Mouse (Mus musculus) limb, embryonic 14.5 days (tissue): ENCODE measurements at regions not wholly inside any gene's neighbourhood (a gene's known extent, or its start where the extent isn't known, plus 50 kb on each side); places are given as distances from the start of the nearest gene placed in this dataset.
"Not testable (repeated sequence)": the region's sequence is repeated elsewhere in the genome, so short reads cannot be mapped to it uniquely, and the experiment has no call there.

Source experiments
- ATAC-seq: fragments of 200-750 bp; cut with Nextera tagmentation; 2 replicates; pipeline ENCODE4 v1.8.0; 2017; ENCODE audit warnings: low read depth, moderate number of reproducible peaks, moderate TSS enrichment; ENCODE audit not compliant: low FRiP score
- DNase-seq: peaks from one replicate; pipeline ENCODE4 v3.0.0-alpha.2; 2015; ENCODE audit warnings: low spot score
- H3K27ac ChIP-seq: fragments of 300-500 bp; sonication (generic); replicated peaks from 2 replicates; pipeline ENCODE4 v1.5.1; 2014; ENCODE audit warnings: low read depth, mild to moderate bottlenecking, low read length, moderate library complexity, mixed read lengths
- H3K27me3 ChIP-seq: fragments of 300-500 bp; sonication (generic); 2 replicates; pipeline ENCODE4 v1.6.1; 2014; ENCODE audit warnings: low read length, mixed read lengths; ENCODE audit not compliant: control insufficient read depth, insufficient read depth
- H3K36me3 ChIP-seq: fragments of 300-500 bp; sonication (generic); 2 replicates; pipeline ENCODE4 v1.6.1; 2014; ENCODE audit warnings: mild to moderate bottlenecking, low read length, moderate library complexity, mixed read lengths; ENCODE audit not compliant: control insufficient read depth, insufficient read depth
- H3K4me1 ChIP-seq: fragments of 300-500 bp; sonication (generic); 2 replicates; pipeline ENCODE4 v1.6.1; 2014; ENCODE audit warnings: antibody characterized with exemption, low read length, mixed read lengths; ENCODE audit not compliant: control insufficient read depth, insufficient read depth
- H3K4me2 ChIP-seq: fragments of 300-500 bp; sonication (generic); replicated peaks from 2 replicates; pipeline ENCODE4 v1.6.1; 2014; ENCODE audit warnings: low read depth, mild to moderate bottlenecking, low read length, moderate library complexity; ENCODE audit not compliant: severe bottlenecking
- H3K4me3 ChIP-seq: fragments of 300-500 bp; sonication (generic); replicated peaks from 2 replicates; pipeline ENCODE4 v1.5.1; 2014; ENCODE audit warnings: low read length
- H3K9ac ChIP-seq: fragments of 300-500 bp; sonication (generic); 2 replicates; pipeline ENCODE4 v1.6.1; 2014; ENCODE audit warnings: mild to moderate bottlenecking, low read depth, low read length, moderate library complexity; ENCODE audit not compliant: severe bottlenecking
- H3K9me3 ChIP-seq: fragments of 300-500 bp; sonication (generic); 2 replicates; pipeline ENCODE4 v1.6.1; 2016; ENCODE audit warnings: low read length; ENCODE audit not compliant: control insufficient read depth
- POLR2A ChIP-seq: fragments of 200-500 bp; IDR thresholded peaks from 2 replicates; pipeline ENCODE4 v1.8.0; 2012; ENCODE audit warnings: inconsistent platforms, mild to moderate bottlenecking, moderate library complexity, borderline replicate concordance; ENCODE audit not compliant: insufficient read depth, insufficient read length; ENCODE audit errors: extremely low read depth
- WGBS: fragments of 180-500 bp; shearing (Covaris S2); extraction: QIAGEN DNeasy Blood & Tissue Kit; methylation state at CpG from one replicate; pipeline ENCODE4 v1.1.7; 2014; 5-methylcytosine and 5-hydroxymethylcytosine counted together

DNA sequence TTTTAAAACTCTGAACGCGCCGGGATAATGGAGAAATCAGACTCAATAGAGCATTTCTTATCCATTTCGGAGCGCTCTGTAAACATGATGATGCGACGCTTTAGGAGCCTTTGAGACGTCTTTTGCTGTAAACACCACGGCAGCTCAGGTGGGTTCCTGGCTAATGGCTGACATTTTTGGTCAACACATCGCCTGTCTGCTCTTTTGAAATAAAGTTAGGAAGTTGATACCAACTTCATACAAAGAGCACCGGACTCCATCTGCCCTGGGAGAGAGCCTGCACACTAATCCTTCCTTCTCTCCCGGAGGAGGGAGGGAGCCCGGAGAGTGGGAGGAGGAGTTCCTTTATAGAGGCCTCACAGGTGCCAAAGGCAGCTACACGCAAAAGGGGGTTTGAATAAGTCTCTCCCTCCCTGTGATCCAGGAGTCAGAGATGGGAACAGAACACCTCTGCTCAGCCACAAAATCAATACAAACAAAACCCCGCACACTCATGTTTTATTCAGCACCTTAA is 63.8 kb upstream of the Srsf6 start:
- H3K4me2 ChIP-seq = peak overlapping the region; percentile 44
- no peak overlapping the region for H3K27ac ChIP-seq
- H3K27me3 ChIP-seq = 0 out of 2 replicates have a peak, but pooled peaks cover 3% of the 10 kb centered on the region
- peak overlapping the region; percentile 25 for H3K4me3 ChIP-seq
- H3K4me1 ChIP-seq = peaks cover 2% of the 10 kb centered on the region; the same call in 1 of the 2 replicates
- DNase-seq = no peak
- no peaks in the 10 kb centered on the region for H3K9me3 ChIP-seq
- no peak for ATAC-seq
- no peaks in the 10 kb centered on the region for H3K36me3 ChIP-seq
- WGBS = 4% methylated on average over 15 of the region's 15 CpGs
- no peak for TF ChIP-seq POLR2A
- H3K9ac ChIP-seq = no peak overlapping the region

DNA sequence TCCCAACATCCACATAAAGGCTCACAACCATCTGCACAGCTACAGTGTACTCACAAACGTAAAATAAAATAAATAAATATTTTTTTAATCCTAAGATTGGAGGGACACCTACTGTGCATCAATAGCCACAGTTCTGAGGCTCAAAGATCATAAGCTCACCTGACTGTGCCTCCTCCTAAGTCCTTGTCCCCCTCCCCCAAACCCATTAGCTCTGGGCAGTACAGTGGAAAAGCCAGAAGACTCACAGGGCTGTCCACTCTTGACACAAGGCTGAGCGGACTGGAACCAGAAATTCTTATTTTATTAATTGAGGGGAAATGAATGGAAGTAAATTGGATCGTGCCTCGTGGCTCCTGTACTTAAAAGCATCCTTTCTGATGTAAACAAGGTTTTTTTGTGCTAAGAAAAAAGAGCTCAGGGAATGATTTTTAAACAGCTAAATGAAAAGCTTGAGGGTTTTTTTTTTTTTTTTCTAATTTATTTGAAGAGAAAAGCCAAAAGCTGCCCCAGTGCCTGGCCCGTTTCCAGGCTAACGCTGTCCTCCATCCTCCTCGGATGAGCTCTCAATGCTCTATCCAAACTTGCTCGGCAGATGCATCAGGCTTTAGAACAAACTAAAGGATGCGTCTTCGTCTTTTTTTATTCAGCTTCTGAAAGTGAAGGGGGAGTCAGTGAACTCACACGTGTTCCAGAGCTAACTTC is 64.6 kb upstream of the Srsf6 start:
- no peak overlapping the region for H3K9ac ChIP-seq
- TF ChIP-seq POLR2A = no peak
- peak overlapping the region; percentile 44 for H3K4me2 ChIP-seq
- H3K27me3 ChIP-seq = 0 out of 2 replicates have a peak, but pooled peaks cover 3% of the 10 kb centered on the region
- no peaks in the 10 kb centered on the region for H3K36me3 ChIP-seq
- H3K4me1 ChIP-seq = peaks cover 2% of the 10 kb centered on the region; the same call in 1 of the 2 replicates
- no peak for ATAC-seq
- no peak overlapping the region for H3K27ac ChIP-seq
- WGBS = 17% methylated on average over 11 of the region's 11 CpGs
- no peak for DNase-seq
- peak overlapping the region; percentile 25; the same call in 1 of the 2 replicates for H3K4me3 ChIP-seq
- no peaks in the 10 kb centered on the region for H3K9me3 ChIP-seq

DNA sequence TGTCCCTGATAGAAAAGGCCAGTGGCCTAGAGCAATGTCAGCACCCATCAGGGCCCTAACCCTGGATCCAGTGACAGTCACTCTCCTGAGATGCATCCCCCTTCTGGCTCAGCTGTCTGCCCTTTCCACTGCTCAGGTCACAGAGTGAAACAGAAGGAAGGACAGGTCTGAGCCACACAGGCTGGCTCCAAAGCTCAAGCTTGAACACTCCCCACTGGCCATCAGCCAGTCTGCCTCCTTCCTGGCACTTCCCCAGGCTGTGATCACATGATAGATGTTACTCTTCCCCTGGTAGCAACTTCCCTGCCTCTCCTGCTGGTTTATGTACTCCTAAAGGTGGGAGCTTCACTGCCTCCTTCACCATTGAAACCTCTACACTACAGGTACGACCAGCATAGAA is 66.8 kb upstream of the Srsf6 start:
- Histone ChIP-seq H3K4me2 (no peak overlapping the region), H3K4me1 (peaks cover 2% of the 10 kb centered on the region; the same call in 1 of the 2 replicates), H3K4me3 (no peak overlapping the region), H3K9ac (no peak overlapping the region), H3K27me3 (0 out of 2 replicates have a peak, but pooled peaks cover 3% of the 10 kb centered on the region), H3K27ac (no peak overlapping the region), H3K36me3 (no peaks in the 10 kb centered on the region), H3K9me3 (no peaks in the 10 kb centered on the region)
- no peak for TF ChIP-seq POLR2A
- no peak for DNase-seq
- WGBS = 60% methylated on average over 1 of the region's 1 CpGs
- no peak for ATAC-seq

DNA sequence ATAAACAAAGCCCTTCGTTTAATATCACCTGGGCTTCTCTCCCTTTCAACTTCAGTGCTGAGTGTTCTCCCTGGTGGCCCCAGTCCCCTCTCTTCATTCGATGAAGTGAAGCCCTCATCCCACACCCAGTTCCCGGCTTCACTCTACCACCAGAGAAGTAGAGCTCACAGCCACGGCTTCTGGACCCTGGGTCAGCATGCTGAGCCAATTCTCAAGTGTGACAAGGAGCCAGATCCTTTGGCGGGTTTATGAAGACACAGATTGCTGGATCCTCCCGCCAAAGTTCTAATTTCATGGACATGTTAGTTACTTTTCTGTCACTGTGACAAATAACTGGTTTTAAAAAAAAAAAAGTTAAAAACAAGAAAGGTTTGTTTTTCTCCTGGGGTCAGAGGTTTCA is 76.7 kb upstream of the Srsf6 start:
- Histone ChIP-seq H3K9me3 (no peaks in the 10 kb centered on the region), H3K4me3 (no peak overlapping the region), H3K4me2 (no peak overlapping the region), H3K36me3 (no peaks in the 10 kb centered on the region), H3K9ac (no peak overlapping the region), H3K27ac (no peak overlapping the region), H3K27me3 (no peaks in the 10 kb centered on the region), H3K4me1 (no peaks in the 10 kb centered on the region)
- WGBS = 68% methylated on average over 6 of the region's 6 CpGs
- no peak for DNase-seq
- TF ChIP-seq POLR2A = no peak
- no peak for ATAC-seq

- no peak for ATAC-seq
Measured at GRCm38 (mm10) chr2:162853576-162853975, 77.8 kb upstream of the Srsf6 start.

GRCm38 (mm10) chr2:162841761-162842160 is 89.6 kb upstream of the Srsf6 start:
- H3K36me3 ChIP-seq, H3K9ac ChIP-seq, DNase-seq, H3K9me3 ChIP-seq, H3K27me3 ChIP-seq, ATAC-seq, H3K4me2 ChIP-seq, H3K4me3 ChIP-seq, H3K27ac ChIP-seq, H3K4me1 ChIP-seq: not testable (repeated sequence)
- 85% methylated on average over 9 of the region's 9 CpGs for WGBS

More at GRCm38 (mm10) chr2:162853576-162853975, 77.8 kb upstream of the Srsf6 start:
- TF ChIP-seq POLR2A = no peak
- Histone ChIP-seq H3K4me1 (no peaks in the 10 kb centered on the region), H3K27me3 (no peaks in the 10 kb centered on the region), H3K27ac (no peak overlapping the region), H3K36me3 (no peaks in the 10 kb centered on the region), H3K9me3 (no peaks in the 10 kb centered on the region), H3K4me2 (no peak overlapping the region), H3K4me3 (no peak overlapping the region), H3K9ac (no peak overlapping the region)
- 63% methylated on average over 7 of the region's 7 CpGs for WGBS
- no peak for DNase-seq
